Mouse (Mus musculus) thymus, adult 2 months (tissue): ENCODE results near the gene Rtl4.

Experiments
- CTCF ChIP-seq: fragments of 200-500 bp; IDR thresholded peaks from 2 replicates; pipeline ENCODE4 v1.5.1; 2012; ENCODE audit warnings: mild to moderate bottlenecking, control low read depth, low read length, moderate library complexity, borderline replicate concordance; ENCODE audit not compliant: control insufficient read depth, poor library complexity, insufficient read depth; ENCODE audit errors: extremely low read depth
- POLR2A ChIP-seq: fragments of 200-500 bp; IDR thresholded peaks from 2 replicates; pipeline ENCODE4 v1.6.1; 2012; ENCODE audit warnings: mild to moderate bottlenecking, low read length, control low read depth, moderate library complexity; ENCODE audit not compliant: control insufficient read depth, poor library complexity, insufficient read depth; ENCODE audit errors: extremely low read depth

DNA sequence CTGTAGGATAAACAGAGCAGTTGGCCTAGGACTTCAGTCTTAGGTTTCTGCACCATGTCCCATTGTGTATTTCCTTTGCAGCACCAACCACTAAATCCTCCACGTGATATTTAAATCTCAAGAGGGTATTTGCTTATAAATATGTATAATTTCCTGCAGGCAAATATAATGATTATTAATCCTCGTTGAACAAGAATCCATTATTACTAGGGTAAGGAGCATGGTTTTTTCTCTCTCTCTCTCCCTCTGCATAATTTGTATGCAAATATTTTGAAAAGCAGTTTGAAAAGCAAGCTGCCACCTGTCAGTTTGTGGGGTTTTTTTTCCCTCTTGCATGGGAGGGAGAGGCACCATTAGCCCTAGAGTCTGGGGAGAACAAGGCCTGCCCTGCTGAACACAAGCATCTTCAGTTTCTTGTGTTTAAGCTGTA is 376.8 kb downstream of the Rtl4 start:
- TF ChIP-seq CTCF (no peak), POLR2A (no peak)
